Mouse (Mus musculus): Measurements from ENCODE around the gene Kcnab1. TPM values are rescaled to one million over a fixed set of nuclear protein-coding genes. Genes with fewer than 3 reads are reported as not detected.

The Kcnab1 gene
- total RNA-seq, 2 experiments from 2014 or later = 4.0 to 4.6 TPM

DNA sequence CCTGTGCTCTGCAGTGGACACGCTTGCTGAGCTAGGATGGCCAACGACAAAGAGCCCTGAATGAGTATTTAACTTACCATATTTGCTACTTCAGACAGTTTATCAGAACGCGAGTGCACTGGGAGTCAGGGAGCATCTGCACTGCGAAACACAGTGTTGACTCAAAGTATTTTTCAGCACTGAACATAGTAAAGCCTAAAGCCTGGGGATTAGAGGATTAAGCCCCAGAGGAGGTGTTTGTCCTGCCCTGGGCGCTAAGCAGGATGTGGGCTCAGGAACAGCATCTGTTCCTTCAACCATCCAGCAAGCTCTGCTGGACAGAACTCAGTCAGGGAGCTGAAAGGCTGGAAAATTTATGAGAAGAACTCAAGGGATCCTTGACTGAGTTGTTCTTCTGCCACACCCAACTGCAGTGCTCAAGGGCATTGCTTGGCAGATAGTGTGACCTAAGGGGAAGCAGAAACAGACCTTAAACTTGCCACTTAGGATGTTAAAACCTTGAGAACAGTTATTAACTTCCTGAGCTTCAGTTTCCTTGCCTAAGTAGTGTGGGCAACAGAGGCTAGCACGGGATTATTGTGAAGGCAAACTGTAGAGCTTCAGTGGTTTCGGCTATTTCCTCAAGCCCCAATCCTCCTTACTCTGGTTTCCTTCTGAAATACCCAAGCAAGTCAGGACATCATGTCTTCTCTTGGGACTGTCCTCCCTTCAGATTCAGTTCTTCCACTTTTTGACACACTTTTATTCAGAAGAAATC is 94.4 kb downstream of the Kcnab1 start:
- intact Hi-C loops (cut with DNase I) = no loop called here
- DNase-seq = no peak

DNA sequence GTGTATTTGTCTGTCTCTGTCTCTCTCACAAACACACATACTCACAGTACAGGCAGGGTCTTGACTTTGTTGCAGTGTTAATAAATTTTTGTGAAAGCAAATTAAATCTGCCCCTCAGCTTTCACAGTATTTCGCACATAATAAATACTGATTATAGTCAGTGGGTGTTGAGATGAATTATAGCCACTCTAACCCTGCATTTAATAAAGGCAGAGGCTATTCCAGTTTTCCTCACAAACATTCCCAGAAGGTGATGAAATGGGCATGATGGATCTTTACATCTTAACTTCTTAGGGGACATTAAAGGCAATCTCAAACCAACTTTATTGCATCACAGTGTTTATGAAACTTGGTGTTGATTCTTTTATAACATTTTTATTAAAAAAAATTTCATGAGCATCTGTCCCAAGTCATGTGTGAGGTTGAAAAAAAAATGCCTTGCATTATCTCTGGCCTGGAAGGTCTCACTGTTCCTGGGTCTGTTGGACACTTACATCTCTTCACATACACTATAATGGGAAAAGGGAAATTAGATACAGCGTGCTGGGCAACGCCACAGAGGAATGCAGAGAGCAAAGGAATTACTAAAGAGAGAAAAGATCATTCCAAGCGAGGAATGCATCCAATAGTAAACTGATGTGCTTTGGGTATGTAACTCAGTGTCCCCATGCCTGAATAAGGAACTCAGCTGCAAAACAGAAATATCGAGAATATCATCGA is 95.3 kb downstream of the Kcnab1 start:
- no peak for DNase-seq
- intact Hi-C loops (cut with DNase I) = no loop called here

DNA sequence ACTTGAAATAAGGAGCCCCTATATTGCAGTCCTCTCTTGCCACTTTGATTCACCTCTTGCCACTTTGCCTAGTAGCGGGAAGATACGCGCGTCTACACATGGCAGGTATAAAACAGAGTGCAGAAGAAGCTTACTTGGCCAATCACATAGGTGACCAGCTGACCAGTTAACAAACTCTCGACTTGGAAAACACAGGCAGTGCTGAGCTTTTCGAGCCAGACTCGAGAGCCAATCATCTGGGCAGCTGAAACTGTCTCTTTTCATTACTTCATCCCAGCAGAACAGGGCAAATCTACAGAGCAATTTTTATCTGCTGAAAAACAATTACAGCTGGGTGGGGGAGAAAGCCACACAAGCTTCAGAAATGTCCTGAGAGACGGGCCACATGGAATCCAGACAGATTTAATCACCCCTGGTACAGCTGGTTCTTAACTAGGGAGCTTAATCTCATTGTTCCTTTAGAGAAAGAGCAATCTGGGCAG is 96.4 kb downstream of the Kcnab1 start:
- DNase-seq = peak; percentile 8 to 20
- intact Hi-C loops (cut with DNase I) = no loop called here

DNA sequence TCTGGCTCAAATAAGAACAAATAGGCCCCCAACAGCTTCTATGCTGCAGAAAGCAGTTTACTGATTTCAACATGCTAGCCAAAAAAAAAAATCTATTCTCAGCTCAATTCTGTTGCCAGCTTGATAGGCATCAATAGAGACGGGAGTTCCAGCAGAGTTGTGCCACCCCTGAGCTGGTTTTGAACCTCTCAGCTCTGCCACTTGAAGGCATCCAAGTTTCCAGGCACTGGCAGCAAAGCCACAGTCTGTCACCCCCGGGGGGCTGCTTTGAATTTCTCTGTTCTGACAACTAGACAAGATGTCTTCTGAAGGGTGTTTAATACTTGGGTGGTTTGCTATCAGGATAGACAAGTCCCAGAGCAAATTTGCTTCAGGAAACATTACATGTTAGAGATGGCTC is 104.5 kb downstream of the Kcnab1 start:
- intact Hi-C loops (cut with DNase I) = no loop called here
- no peak for DNase-seq

DNA sequence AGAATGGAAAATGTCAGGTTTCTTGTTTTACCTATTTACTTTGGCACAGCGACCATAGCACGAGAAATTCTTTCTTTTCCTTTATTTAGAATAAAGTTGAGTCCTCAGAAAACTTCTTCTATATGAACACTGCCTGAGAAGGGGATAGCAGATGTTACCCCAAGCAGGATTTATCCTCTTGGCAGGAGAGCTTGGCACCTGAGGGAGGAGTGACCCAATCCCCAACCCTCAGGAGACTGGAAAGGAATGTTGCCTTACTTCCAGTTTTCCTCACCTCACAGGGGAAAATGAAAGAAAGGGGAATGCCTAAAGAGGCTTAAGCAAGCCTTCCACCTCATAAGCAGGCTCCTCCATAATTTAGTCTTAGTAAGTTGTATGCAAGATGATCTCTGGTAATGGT is 105.5 kb downstream of the Kcnab1 start:
- no peak for DNase-seq
- intact Hi-C loops (cut with DNase I) = no loop called here

DNA sequence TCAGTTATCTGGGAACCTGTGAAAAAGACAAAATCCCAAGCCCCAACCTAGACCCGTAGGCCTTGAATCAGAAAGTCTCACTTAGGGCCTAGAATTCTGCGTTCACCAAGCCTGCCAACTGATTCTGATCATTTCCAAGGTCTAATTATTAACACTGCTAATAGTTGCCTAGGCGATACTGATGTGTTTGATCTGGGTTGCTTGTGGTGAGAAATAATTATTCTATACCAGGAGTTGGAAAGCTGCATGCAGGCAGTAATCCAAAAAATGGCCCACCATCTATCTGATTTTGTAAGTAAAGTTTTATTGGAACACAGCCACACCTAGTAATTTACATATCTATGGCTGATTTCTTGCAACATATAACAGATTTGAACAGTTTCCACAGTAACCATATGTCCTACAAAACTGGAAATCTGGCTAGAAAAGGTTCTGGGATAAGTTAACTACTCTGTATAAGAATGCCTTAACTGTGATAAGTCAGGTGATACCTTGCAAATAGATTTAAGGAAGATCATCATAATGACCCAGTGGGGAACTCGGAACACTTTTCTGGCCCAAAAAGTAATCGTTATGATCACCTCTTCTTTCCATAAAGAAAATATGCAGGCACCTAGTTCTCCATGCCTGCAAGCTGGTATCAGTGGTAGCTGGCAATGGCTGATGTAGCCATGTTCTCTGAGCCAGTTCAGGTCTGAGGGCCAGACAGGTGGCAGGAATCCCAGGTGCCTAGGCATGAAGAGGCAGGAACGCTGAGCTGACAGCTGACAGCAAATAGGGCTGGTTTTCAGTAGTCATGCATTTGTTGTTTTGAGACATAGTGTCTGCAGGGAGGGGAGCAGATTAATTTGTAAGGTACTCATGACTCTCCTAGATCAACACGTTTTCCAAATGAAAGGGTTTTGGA is 108.7 kb downstream of the Kcnab1 start:
- intact Hi-C loops (cut with DNase I) = no loop called here
- no peak for DNase-seq

GRCm38 (mm10) chr3:65220287-65220686 is 111.1 kb downstream of the Kcnab1 start:
- no peak for DNase-seq
- intact Hi-C loops (cut with DNase I) = loop anchor here (5.0 kb wide), 1 partner anchor 238 kb away; no protein-coding TSS in a partner anchor

DNA sequence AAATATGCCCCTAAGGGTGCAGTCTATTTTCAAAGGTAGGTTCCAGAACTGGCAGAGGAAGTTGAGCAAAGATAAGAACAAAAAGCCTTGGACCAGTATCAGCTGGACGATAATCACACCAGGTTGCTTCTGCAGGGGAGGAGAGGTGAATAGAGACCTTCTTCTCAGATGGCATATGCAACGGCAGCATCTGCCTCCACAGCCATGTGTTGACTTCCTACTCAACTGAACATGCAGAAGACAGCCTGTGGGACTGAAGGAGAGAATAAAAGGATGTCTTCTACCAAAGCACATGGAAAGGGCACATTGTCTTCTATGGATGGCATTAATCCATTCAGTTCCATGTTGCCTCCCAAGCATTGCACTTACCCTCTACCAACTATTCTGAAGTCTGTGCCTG is 114.5 kb downstream of the Kcnab1 start:
- intact Hi-C loops (cut with DNase I) = loop anchor here (5.0 kb wide), 1 partner anchor 241 kb away; no protein-coding TSS in a partner anchor
- DNase-seq = no peak

GRCm38 (mm10) chr3:65230978-65231377 is 121.8 kb downstream of the Kcnab1 start:
- intact Hi-C loops (cut with DNase I) = no loop called here
- no peak for DNase-seq

DNA sequence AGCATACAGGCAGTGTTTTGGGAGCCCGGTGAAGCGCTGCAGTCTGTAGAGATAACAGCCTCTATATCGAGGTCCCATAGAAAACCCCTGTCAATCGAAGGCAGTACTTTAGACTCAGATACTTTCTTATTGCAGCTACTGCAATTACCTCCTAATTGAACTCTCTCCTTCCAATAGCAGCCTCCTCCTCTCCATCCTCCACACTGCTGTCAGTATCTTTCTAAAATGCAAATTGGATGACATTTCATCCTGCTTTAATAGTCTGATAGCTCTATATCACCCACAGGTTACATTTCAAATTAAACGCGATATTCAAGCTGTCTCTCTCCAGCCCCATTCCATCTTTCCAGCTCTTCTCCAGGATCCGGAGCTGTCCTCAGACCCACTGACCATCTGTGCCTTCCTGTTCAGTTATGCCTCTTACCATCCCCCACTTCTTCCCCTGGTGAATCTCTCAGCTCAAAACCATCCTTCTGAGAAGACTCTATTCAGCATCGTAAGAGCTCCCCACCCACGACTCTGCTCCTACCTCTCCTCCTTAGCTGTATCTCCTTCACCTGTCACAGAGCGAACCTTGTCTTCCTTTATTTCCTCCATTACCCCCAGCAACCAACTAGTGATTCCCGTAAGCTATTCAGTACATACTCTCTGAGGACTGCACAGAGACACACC is 122.4 kb downstream of the Kcnab1 start:
- no peak for DNase-seq
- intact Hi-C loops (cut with DNase I) = no loop called here

- intact Hi-C loops (cut with DNase I) = no loop called here
- no peak for DNase-seq
Measured at GRCm38 (mm10) chr3:65249023-65249422, 139.8 kb downstream of the Kcnab1 start.

DNA sequence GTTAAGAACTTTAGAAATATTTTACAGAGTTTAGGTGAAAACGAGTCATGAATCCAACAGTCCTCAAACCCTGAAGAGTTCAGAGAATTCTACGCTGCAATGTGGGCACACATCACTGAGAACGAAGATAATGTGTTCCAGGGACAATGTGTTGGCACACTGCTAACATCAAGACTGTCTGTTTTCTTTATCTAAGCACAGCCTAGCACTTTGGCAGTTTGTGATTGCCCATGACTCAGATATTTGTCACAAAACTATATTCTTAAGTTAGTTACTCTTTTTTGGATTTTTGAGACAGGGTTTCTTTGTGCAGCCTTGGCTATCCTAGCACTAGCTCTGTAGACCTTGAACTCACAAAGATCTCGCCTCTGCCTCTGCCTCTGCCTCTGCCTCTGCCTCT is 151.3 kb downstream of the Kcnab1 start:
- DNase-seq = no peak
- intact Hi-C loops (cut with DNase I) = no loop called here

DNA sequence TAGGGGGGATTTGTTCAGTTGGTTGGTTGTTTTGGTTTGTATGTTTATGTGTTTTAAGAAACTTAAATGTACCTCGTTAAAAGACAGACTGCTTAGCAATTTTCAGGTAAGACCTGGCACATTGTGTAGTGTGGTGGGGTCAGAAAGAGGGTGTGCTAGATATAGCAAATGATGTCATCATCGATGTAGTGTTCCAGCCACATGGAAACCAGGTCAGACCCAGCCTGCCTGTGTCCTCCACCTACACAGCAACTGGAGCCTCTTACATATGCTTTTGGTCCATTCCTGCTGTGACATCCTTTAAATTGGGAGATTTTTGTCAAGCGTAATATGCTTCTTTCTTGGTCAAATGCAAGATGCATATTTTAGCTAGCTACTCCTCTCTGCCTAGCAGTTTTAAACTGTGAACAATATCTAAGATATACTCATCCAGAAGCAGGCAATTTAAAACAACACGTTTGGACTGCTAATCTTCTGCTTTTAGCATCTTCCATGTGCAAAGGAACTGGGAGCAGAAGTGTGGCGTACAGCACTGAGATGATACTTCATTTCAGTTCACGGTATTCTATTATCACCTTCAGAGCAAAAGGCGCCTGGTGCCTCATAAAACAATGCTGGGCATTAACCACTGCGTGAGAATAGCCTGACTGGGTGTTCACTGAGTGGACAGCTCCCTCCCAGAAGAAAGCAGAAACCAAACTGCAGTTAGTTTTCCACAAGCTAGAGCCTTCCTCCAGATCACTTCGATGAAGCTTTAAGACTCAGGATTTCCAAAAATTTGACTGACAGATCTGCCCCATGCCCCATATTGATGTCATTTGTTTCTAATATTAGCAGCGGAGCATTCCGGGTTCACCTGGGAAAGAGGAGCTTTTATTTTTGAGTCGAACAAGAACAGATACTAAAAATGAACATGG is 153.6 kb downstream of the Kcnab1 start:
- peak in 1 of 2 experiments; percentile 2 for DNase-seq
- intact Hi-C loops (cut with DNase I) = no loop called here

- intact Hi-C loops (cut with DNase I) = no loop called here
- DNase-seq = no peak
Measured at GRCm38 (mm10) chr3:65273317-65273716, 164.1 kb downstream of the Kcnab1 start.

GRCm38 (mm10) chr3:65277777-65278176 is 168.6 kb downstream of the Kcnab1 start:
- DNase-seq = no peak
- intact Hi-C loops (cut with DNase I) = no loop called here

GRCm38 (mm10) chr3:65283366-65283765 is 174.2 kb downstream of the Kcnab1 start:
- intact Hi-C loops (cut with DNase I) = no loop called here
- no peak for DNase-seq

DNA sequence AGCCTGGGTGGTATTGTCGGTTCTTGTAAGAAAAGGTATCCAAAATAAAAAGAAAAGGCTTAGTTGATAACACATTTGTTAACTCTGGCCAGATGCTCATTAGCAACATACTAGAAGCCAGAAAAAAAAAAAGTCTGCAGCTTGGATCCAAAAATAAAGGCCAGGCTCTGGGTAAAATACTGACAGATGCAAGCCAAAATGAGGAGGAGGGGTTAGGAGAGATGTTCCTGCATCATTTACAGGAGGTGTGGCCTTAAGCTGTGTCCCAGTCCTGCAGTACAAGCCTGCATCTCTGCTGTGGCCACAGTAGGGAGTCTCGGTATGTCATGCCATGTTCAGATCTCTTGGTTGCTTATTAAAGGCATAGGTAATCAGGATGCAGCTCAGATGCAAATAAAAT is 179.8 kb downstream of the Kcnab1 start:
- intact Hi-C loops (cut with DNase I) = no loop called here
- no peak for DNase-seq

GRCm38 (mm10) chr3:65296996-65297395 is 187.8 kb downstream of the Kcnab1 start:
- intact Hi-C loops (cut with DNase I) = no loop called here
- peak in 1 of 2 experiments; percentile 4 for DNase-seq

DNA sequence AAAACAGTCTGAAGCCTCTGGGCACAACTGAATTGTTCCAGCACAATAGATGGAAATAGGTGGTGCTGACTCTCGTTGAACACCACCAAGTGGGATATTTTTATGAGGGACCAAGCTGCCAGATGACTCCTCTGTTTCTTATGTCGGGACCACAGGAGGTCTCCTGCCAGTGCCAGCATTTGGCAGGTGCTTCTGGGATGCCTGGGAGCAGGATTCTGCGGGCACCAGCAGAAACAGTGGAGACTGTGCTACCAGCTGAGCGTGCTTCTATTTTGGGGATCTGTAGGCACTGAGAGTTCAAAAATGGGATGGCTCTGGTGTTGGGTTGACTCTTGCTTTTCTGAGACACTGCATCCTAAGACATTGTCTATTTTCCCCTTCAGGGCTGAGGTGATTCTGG is 190.0 kb downstream of the Kcnab1 start:
- intact Hi-C loops (cut with DNase I) = no loop called here
- DNase-seq = no peak

Data from heart, postnatal 10 days (tissue).